Mouse (Mus musculus): ENCODE results near the gene Smarce1. TPM values are rescaled to one million over a fixed set of nuclear protein-coding genes. Genes with fewer than 3 reads are reported as not detected.

Gene Smarce1
- total RNA-seq, 2 experiments from 2014 or later = 56.0 to 59.7 TPM

DNA sequence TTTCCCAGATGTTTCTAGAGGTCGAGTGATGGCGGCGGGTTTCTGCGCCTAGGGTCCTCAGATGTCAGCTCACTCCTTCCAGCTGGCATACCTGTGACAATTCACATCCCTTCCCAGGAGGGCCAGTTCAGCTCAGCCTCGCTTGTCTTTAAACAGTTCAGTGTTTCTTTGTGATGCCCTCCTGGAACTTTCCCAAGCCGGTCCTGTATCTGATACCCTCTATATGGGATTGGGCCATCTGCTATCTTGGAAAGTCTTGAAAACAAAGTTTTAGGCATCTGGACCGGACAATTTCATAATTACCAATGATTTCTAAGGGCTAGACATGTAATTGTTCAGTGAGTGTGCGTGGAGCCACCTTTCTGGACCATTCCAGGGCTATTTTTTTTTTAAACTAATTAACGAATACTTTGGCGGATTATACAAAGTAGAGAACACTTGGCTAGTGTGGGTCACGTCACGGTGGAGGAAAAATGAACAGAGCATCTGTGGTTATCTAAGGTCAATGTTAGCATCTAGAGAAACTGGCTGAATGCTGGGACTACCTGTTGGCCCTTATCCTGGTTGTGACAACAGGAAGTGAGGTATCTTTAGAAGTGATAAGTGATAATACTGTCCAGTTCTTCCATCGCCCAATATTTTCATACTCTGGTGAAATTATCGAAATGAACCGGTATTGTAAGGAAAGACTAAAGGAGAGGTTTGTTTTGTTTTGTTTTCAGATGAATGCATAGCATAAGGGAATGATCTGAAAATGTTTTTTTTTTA, 416 bp upstream of the Smarce1 start:
- DNase-seq (ENCODE audit: low spot score in 2 of 2) = no peak
- intact Hi-C loops (cut with DNase I) = no loop called here

DNA sequence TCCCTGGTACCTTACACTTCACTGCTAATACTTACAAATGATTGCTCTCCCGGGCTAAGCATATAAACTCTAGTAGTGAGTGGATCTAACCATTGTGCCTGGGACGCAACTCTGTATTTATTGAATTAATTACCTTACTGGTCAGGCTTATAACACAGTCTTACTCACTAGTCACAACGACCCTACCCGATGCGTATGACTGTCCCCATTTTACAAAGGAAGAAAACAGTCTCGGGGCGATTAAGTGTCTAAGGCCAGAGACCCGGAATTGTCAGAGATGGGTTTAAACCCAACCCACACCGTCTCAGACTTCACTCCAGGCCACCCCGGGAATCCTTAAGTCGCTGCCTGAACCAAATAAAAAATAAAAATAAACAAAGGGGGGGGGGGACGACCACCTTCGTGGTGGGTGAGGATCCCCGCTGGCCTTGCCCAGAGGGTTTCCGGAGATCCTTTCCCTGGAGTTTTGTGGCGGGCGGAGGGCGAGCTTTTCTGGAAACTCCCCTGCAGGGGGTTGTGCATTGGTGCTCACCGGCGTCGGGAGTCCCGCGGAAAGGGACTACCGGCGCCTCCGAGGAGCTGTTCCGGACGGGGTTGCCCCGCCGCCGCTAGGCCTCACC, 1.1 kb downstream of the Smarce1 start:
- intact Hi-C loops (cut with DNase I) = no loop called here

DNA sequence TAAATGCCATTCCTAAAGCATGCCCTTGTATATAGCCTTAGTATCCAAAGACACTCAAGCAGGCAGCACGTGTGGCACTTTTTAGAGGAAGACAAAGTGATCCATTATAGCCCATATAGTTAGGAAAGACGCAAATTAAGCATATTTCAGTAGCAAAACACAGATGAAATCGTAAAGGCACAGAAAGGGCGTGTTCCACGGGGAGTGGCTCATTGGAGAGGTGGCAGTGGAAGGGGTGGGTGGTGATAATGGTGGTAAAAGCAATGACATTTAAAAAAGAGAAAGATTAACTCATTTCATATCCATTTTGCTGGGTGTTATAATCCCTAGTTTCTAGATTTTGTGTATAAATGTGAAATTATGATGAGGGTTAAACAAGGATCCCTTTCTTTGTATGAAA, 4.5 kb downstream of the Smarce1 start:
- intact Hi-C loops (cut with DNase I) = no loop called here
- no peak for DNase-seq (ENCODE audit: low spot score in 2 of 2)

More for the DNA sequence above, 1.1 kb downstream of the Smarce1 start:
- no peak for DNase-seq (ENCODE audit: low spot score in 2 of 2)

DNA sequence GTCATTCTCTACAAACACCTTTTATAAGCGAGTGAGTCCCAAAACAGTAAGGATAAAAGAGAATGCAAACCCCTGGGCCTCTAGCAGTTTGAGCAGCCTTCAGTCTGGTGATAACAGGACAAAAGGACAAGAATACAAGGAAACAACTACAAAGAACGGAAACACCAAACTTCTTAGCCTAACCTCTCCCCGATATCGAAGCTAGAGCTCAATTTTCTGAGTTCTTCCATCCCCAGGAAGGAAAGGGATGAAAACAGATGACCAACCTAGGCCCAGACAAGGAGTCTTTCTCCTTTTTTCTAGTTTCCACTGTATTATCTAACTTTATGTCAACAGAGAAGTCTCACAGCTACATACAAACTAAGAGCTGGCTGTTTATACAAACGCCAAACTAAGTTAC, 7.5 kb downstream of the Smarce1 start:
- DNase-seq (ENCODE audit: low spot score in 2 of 2) = no peak
- intact Hi-C loops (cut with DNase I) = no loop called here

DNA sequence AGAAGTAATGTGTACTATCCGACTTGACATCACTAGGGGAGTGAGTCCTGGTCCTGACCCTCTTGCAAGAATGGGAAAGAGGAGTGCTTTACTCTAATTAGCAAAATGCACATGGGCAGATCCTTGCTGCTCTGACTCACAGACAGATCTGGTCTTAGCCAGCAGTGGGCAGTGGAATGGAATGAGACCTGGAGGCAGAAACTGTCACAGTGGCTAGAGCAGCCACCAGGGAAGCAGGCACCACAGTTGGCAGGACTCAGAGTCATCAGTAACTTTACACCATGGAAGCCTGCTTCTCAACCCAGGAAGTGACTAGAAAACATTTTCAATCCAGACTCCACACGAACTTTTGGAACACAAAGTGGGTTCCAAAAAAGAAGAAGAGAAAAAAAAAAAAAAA, 9.0 kb downstream of the Smarce1 start:
- no peak for DNase-seq (ENCODE audit: low spot score in 2 of 2)
- intact Hi-C loops (cut with DNase I) = no loop called here

DNA sequence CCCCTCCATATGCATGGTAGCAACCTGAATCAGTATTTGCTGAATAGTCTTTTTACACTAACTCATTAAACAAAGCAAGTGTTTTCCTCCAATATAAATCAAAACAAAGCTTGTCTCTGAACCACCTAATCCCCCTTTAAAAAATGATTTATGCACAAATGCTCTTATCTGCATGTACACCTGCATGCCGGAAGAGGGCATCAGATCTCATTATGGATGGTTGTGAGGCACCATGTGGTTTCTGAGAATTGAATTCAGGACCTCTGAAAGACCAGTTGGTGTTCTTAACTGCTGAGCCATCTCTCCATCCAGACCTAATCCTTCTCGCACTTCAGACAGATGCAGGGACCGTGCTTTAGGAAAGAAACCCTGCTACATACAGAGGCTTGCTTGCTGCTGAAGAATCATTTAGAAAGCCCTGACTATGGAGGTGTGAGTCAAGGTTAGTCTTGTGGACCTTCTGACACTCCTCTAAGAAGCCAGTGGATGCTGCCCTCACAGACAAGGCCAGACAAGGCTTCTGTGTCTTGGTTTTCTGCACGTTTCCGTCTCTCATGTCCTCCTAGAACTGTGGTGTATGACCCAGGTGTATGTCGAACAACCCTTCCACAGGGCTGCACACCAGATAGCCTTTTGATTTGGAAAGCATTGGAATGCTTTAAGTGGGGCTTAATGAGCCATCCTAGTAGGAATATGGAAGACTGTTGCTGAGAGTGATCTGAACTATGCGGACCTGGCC, 13.4 kb downstream of the Smarce1 start:
- intact Hi-C loops (cut with DNase I) = no loop called here
- no peak for DNase-seq (ENCODE audit: low spot score in 2 of 2)

DNA sequence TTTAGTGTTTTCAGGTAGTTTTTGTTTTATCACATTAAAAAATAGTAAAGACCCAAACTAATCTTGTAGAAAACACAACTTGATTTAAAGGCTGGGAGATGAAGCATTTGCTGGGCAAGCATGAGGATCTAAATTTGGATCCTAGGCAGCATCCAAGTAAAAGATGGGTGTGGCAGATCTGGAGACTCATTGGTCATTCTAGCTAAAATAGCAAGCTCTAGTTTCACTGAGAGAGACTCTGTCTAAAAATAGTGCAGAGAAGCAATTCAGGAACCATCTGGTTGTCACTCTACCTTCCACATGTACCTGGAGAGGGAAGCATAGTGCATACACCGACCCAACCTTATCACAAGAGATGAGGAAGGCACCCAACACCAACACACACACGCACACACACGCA, 14.6 kb downstream of the Smarce1 start:
- DNase-seq (ENCODE audit: low spot score in 2 of 2) = peak in 1 of 2 experiments; percentile 67
- intact Hi-C loops (cut with DNase I) = no loop called here

DNA sequence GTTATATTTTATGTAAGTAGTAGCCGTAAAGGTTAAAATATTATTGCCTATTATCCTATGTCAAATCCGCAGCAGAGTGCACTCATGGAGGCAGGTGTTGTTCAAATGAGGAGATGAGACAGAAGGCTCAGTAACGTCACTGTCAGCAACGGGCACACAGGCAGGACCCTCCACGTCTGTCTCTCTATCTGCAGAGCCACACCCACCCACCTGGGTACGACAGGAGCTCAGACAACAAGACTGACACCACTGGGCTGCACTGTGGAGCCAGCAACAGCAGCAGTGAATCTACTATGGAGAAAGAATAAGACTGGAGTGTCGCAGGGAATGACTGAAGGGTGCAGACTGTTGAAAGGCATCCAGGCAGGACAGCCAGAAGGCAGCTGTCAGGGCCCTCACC, 18.1 kb downstream of the Smarce1 start:
- DNase-seq (ENCODE audit: low spot score in 2 of 2) = no peak
- intact Hi-C loops (cut with DNase I) = no loop called here

DNA sequence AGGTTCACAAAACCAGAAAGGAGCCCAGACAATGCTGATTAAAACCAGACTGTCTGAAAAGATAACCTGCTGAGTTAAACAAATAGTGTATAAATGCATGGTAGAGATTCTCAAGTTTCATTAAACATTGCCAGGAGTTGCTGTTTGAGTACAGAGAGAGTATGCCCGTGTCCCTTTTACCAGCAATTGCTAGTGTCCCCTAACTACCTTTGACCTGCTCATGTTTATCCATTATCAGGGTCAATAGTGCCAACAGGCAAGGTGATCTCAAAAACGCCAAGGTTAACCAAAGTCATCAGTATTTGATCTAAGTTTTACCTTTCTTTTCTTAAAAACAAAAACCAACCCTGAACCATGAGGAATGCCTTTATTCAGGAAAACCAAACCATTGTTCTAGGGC, 18.9 kb downstream of the Smarce1 start:
- intact Hi-C loops (cut with DNase I) = no loop called here
- DNase-seq (ENCODE audit: low spot score in 2 of 2) = no peak

DNA sequence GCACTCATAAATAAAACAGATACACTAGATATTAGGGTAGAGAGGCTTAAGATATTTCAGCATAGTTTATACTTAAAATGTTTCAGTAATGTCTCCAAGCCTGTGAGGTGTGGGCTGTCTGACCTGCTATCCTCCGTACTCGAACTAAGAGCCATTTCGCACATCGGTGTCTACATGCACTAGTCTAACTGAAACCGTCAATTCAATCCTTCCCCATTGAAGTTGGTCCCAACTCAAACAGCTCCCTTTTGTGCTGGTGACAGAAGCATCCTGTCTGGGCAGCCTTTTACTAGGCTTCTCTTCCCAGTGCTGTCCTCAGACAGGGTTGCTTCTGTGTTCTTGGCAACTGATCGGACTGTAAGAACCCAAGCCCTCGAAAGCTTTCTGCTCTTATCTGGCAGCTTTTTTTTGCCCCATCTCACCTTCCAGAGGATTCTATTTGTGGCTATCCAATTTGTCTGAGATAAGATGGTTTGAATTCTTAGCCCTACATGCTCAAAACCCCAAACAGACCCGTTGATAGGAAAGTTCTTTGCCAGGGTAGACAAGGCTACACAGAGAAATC, 22.6 kb downstream of the Smarce1 start:
- intact Hi-C loops (cut with DNase I) = no loop called here
- no peak for DNase-seq (ENCODE audit: low spot score in 2 of 2)

DNA sequence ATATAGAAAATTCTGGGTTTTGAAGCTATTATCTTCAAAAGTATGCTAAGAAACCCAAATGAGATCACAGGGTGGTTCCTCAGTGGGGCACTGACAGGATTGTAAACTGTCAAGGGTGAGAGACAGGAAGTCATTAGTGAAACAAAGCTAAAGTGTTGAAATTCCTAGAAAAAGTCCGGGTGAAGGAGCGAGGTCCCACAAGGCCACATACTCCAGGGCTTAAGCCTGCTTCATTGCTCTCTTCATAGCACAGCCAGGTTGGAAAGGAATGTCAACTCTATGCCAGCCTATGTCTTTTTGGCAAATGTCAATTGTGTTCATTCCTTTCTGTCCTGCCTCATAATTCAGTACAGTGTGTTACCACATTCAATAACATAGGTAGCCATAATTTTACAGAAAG, 23.4 kb downstream of the Smarce1 start:
- DNase-seq (ENCODE audit: low spot score in 2 of 2) = no peak
- intact Hi-C loops (cut with DNase I) = no loop called here

DNA sequence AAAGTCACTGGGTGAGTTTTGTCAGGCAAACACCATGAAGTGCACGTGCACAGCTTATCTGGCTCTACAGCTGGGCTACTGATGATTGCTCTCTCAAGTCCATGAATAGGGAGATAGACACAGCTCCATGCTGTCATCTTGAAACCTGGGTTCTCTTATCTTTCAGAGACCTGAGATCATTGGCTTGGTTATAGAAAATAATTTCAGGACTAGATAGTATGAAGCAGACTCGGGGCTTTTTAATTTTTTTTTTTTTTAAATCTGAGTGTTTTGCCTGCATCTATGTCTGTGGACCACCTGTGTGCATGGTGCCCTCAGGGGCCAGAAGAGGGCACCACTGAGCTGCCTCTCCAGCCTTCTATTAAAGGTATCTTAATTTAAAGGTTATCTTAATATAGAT, 23.9 kb downstream of the Smarce1 start:
- DNase-seq (ENCODE audit: low spot score in 2 of 2) = no peak
- intact Hi-C loops (cut with DNase I) = no loop called here

DNA sequence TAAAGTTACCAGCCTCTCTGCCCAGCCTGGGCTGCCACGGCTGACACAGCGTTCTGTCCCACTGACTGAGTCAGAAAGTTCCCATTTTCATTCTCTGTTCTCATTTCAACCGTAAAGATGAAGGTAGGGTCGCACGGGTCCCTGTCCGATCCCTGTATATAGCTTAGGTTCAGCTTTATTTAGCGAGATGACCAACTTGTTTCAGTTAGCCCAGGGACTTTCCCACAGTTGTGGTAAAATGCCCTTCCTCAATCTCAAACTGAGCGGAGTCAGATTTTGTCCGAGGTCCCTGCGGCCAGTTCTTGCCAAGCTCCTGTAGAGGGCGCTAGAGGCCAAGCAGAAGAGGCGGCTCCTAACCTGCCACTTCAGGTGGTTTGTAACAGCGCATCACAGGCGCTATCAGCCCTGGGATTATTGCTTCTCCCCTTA, 41.6 kb downstream of the Smarce1 start:
- intact Hi-C loops (cut with DNase I) = loop anchor here (2.0 to 10.0 kb wide), 3 partner anchors 103 to 176 kb away; no protein-coding TSS in a partner anchor
- DNase-seq (ENCODE audit: low spot score in 2 of 2) = peak; percentile 42 to 54

DNA sequence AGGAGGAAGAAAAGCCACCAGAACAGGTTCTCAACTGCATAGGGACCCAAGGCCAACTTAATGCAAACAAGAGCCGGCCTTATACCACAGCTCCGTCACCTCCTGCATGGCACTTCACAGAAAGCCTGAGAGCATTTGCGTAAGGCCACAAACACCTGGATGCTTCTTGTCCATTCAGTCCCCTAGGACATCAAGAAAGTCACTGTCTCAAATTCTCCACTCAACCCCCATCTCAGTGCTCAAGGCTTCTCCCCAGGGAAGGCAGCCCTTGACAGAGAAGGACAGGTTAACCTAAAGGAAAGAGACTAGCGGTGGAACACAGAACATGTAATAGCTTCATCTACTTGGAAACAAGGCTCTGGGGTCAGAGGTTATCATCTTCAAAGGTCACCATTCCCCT, 43.5 kb downstream of the Smarce1 start:
- DNase-seq (ENCODE audit: low spot score in 2 of 2) = no peak
- intact Hi-C loops (cut with DNase I) = loop anchor here (5.0 to 10.0 kb wide), 2 partner anchors 105 to 177 kb away; no protein-coding TSS in a partner anchor

DNA sequence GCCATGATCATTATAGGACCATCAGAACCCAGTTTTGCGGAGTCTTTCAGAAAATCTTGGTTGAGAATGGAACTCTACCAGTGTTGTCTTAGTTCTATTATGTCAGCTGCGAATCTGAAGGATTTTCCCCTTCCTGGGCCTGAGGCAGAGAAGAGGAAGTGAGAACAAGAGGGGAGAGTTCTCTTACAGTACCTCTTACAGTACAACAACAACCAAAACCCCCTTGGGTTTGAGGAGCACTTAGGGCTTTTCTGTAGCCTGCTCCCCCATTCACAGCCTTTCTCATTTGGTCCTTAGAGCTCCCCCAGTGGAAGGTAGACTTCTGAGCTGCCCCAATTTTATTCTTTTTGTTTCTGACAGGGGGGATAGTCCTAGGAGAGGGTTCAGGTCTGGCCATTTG, 44.0 kb downstream of the Smarce1 start:
- no peak for DNase-seq (ENCODE audit: low spot score in 2 of 2)
- intact Hi-C loops (cut with DNase I) = loop anchor here (5.0 to 10.0 kb wide), 2 partner anchors 105 to 178 kb away; no protein-coding TSS in a partner anchor

DNA sequence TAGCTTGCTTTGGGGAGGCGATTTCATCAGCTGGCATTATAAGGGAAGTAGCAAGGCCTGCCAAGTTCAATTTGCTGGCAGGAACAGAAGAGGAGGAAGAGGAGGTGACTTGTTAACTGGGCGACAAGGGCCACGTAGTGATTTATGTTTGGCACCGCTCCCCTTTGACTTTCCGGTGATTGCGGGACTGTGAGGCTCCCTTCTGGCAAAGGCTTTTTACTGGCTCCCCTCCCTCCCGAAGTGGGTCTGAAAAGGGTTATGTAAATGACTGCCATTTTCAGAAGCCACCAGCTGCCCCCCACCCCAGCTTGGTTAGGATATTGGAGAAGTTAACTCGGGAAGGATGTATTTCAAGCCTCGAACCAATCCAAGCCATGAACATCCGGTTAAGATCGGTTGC, 48.2 kb downstream of the Smarce1 start:
- DNase-seq (ENCODE audit: low spot score in 2 of 2) = peak in 1 of 2 experiments; percentile 59
- intact Hi-C loops (cut with DNase I) = loop anchor here (10.0 kb wide), 1 partner anchor 182 kb away; no protein-coding TSS in a partner anchor

DNA sequence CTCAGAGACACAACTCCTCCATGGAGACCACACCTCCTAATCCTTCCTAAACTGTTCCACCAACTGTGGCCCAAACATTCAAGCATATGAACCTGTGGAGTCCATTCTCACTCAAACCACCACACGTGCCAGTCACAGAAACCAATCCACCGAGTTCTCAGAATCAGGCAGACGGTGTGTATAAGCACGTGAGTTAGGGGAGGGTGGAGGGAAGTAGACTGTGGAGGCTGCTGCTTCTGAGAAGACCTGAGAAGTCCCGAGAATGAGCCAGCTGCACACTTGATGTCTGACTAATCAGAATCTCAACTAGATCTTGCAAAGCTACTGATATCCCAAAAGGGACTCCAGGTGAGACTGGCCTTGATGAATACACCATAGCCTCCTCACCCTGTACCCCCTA, 50.7 kb downstream of the Smarce1 start:
- intact Hi-C loops (cut with DNase I) = loop anchor here (10.0 kb wide), 1 partner anchor 185 kb away; no protein-coding TSS in a partner anchor

DNA sequence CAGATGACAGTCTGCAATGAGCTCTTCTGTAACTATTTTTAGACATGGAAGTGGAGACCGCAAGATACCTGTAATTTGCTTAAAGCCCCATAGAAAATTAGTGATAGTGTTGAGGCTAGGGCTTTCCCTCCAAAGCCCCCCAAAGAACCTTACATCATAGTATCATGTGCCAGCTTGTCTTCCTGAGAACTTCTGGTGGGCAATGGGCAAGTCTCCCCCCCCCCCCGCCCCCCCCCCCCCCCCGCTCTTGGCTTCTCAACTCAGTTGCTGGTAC, 53.0 kb downstream of the Smarce1 start:
- intact Hi-C loops (cut with DNase I) = no loop called here
- no peak for DNase-seq (ENCODE audit: low spot score in 2 of 2)

More for the DNA sequence above, 50.7 kb downstream of the Smarce1 start:
- peak in 1 of 2 experiments; percentile 19 for DNase-seq (ENCODE audit: low spot score in 2 of 2)

DNA sequence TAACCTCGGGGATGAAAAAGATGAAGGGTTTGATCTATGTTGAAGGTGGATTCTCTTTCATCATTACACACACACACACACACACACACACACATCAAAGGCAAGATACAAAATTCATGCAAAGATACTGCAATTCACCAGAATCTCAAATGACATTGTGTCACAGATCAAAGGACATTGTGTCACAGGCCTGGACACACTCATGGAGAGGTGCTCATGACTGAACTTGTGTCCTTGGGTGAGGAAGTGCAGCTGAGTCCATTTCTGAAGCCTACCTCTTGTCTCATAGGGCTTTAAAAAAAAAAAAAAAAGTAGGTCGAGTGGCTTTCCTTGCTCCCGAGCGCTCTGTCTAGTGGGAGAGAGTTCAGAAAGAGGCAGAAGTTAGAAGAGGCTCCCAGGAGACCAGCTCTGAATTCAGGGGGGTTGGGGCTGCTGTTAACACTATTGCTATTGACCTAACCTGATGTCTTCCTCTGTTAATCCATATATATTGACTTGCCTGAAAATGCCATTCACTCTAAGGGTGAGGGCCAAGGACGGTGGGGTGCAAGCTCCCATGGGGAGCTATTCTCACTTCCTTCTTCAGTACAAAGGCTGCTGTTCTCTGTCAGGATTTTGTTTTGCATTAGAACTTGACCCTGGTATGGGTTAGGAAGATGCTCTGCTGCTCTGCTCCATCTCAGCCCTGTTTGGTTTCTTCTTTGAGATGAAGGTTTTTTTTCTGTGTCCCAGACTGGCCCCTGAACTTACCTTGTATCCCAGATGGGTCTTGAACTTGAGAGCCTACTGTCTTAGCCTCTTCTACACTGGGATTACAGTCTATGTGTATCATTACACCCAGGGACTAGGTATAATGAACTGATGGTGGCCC, 53.5 kb downstream of the Smarce1 start:
- no peak for DNase-seq (ENCODE audit: low spot score in 2 of 2)
- intact Hi-C loops (cut with DNase I) = no loop called here
